Mouse (Mus musculus): ENCODE measurements at regions not wholly inside any gene's neighbourhood (a gene's known extent, or its start where the extent isn't known, plus 50 kb on each side); places are given as distances from the start of the nearest gene placed in this dataset.

GRCm38 (mm10) chr6:17172050-17172449, 107.1 kb downstream of the Tes start:
- TF ChIP-seq PAX5 (IDR thresholded peaks at IDR 0.05; ENCODE audit: low read length): no peak
- no peak for TF ChIP-seq CTCF (conservative IDR thresholded peaks at IDR 0.05 in 1 of 2, IDR thresholded peaks at IDR 0.05 in 1 of 2; ENCODE audit: low read depth in 2 of 2, low read length in 2 of 2)
- no peak for TF ChIP-seq POLR2A (IDR thresholded peaks at IDR 0.05; ENCODE audit: low read depth, low read length)
- TF ChIP-seq POLR2AphosphoS2 (IDR thresholded peaks at IDR 0.05; ENCODE audit: low read depth, low read length): no peak
- no peak for TF ChIP-seq MAX (IDR thresholded peaks at IDR 0.05; ENCODE audit: low read length)
- TF ChIP-seq MAFK (IDR thresholded peaks at IDR 0.05; ENCODE audit: insufficient replicate concordance, low read length): no peak

Data from CH12.LX (cell line).